Mouse (Mus musculus): ENCODE results near the gene Klhl20. TPM values are rescaled to one million over a fixed set of nuclear protein-coding genes. Genes with fewer than 3 reads are reported as not detected.
A peak's percentile ranks its signal among the peaks of the same experiment; 100 is the strongest.

The Klhl20 gene
- polyA plus RNA-seq, 1 experiment from 2014 or later = 16.0 TPM

DNA sequence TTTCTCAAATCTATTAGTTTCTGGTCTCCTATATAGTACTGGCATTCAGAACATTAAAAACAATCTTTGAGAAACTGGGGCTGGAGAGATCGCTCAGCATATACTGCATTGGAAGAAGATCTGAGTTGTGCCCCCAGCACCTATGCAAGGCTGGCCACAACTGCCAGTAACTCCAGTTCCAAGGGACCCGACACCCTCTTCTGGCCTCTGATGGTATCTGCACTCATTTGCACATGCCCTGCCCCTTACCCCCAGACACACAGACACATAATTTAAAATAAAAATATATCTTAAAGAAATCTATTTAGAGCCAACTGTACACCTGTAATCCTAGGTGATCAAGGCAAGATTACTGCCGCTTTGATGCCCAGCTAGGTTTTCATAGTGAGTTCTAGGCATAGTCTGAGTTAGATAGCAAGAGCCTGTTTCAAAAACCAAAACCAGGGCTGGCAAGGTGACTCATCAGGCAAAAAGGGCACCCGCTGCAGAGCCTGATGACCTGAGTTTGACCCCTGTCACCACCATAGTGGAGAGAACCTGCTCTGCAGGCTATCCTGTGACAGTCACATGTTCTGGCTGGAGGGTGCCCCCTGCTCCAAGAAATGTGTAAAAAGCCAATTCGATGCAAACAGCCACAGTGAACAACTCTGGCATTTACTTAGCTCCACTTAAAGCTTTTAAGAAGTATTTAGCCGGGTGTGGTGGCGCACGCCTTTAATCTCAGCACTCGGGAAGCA is 8.9 kb upstream of the Klhl20 start:
- WGBS = 73% methylated on average over 9 of the region's 9 CpGs
- Histone ChIP-seq H3K9ac (no peak overlapping the region), H3K27ac (no peak overlapping the region), H3K4me1 (peaks cover 5% of the 10 kb centered on the region; the same call in 1 of the 2 replicates), H3K9me3 (no peaks in the 10 kb centered on the region), H3K36me3 (no peaks in the 10 kb centered on the region), H3K27me3 (0 out of 2 replicates have a peak, but pooled peaks cover 3% of the 10 kb centered on the region), H3K4me3 (no peak overlapping the region), H3K4me2 (no peak overlapping the region)
- ATAC-seq (ENCODE audit: borderline replicate concordance, extremely low read depth, low FRiP score, low TSS enrichment) = no peak

DNA sequence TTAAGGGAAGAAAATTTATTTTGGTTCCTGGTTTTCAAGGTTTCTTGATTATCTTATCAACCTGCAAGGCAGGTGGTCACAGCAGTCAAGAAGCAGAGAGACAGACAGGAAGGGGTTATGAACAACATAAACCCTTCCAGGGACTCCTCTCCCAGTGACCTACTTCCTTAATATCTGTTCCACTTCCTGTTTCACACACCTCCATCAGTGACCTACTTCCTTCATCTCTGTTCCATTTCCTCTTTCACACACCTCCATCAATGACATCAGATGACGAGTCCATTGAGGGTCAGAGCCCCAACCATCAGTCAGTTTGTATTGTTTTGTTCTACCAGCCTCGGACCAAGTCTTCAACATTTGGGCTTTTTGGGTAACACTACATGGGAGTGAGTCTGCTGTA is 8.2 kb upstream of the Klhl20 start:
- ATAC-seq (ENCODE audit: borderline replicate concordance, extremely low read depth, low FRiP score, low TSS enrichment) = no peak
- WGBS = 85% methylated on average over 2 of the region's 2 CpGs
- Histone ChIP-seq H3K9me3 (no peaks in the 10 kb centered on the region), H3K4me2 (no peak overlapping the region), H3K4me1 (peaks cover 5% of the 10 kb centered on the region; the same call in 1 of the 2 replicates), H3K27me3 (0 out of 2 replicates have a peak, but pooled peaks cover 3% of the 10 kb centered on the region), H3K9ac (no peak overlapping the region), H3K4me3 (no peak overlapping the region), H3K36me3 (no peaks in the 10 kb centered on the region), H3K27ac (no peak overlapping the region)

DNA sequence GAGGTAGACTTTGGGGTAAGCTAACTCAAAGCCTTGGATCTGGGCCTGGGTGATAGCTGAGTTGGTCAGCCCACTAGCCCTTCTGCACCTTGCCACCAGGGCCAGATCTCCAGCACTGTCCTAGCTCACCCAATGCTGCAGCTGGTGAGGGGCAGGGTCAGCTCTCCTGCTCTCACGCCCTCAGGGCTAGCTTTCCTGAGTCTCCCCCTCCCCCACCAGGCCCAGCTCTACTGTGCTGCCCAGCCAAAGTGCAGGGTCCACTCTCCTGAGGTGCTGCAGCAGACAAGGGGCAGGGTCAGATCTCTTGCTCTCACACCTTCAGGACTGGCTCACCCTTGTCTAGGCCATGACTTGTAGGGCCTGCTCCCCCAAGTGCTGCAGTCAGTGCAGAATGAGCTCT is 4.8 kb downstream of the Klhl20 start:
- Histone ChIP-seq H3K9ac (no peak overlapping the region), H3K36me3 (no peaks in the 10 kb centered on the region; the same call in 1 of the 2 replicates), H3K27me3 (no peaks in the 10 kb centered on the region), H3K27ac (no peak overlapping the region), H3K4me3 (no peak overlapping the region), H3K9me3 (no peaks in the 10 kb centered on the region), H3K4me1 (peaks cover 8% of the 10 kb centered on the region; the same call in 1 of the 2 replicates), H3K4me2 (no peak overlapping the region)
- no peak for ATAC-seq (ENCODE audit: borderline replicate concordance, extremely low read depth, low FRiP score, low TSS enrichment)
- WGBS = 68% methylated on average over 1 of the region's 1 CpGs

DNA sequence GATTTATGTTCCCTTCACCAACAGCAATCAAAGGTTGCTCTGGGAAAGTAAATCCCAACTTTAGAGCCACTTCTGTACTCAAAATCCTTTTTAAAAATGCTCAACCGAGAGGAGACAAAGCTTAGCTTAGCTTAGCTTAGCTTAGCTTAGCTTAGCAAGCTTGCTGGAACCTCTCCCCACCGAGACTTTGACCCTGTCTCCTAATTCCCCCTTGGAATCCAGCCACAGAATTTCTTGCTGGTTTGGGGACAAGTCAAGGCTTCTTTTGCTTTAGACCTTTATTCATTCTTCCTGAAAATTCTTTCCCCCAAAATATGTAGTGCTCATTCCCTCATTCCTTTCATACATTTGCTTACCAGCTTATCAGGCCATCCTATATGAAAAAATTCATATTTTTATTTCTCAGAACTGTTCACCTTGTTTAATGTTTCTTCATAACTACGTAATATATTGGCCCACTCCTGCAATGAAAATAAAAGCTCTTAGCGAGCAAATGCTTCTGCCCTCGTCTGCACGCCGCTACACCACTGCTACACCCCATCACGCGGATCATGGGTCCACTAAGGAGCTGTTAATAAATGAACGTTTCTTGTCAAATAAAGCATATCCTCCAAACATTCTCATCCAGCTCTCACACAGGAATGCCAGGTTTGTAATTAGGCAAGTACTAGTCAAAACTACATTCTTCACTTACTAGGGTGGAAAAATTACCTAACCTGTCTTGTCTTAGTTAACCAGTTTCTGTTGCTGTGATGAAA is 8.5 kb downstream of the Klhl20 start:
- no peaks in the 10 kb centered on the region for H3K9me3 ChIP-seq
- no peak for ATAC-seq (ENCODE audit: borderline replicate concordance, extremely low read depth, low FRiP score, low TSS enrichment)
- no peak overlapping the region for H3K4me2 ChIP-seq
- H3K27me3 ChIP-seq = no peaks in the 10 kb centered on the region
- peaks cover 5% of the 10 kb centered on the region; the same call in 1 of the 2 replicates for H3K36me3 ChIP-seq
- 87% methylated on average over 10 of the region's 10 CpGs for WGBS
- H3K27ac ChIP-seq = no peak overlapping the region
- H3K4me1 ChIP-seq = no peaks in the 10 kb centered on the region
- H3K9ac ChIP-seq = no peak overlapping the region
- no peak overlapping the region for H3K4me3 ChIP-seq

DNA sequence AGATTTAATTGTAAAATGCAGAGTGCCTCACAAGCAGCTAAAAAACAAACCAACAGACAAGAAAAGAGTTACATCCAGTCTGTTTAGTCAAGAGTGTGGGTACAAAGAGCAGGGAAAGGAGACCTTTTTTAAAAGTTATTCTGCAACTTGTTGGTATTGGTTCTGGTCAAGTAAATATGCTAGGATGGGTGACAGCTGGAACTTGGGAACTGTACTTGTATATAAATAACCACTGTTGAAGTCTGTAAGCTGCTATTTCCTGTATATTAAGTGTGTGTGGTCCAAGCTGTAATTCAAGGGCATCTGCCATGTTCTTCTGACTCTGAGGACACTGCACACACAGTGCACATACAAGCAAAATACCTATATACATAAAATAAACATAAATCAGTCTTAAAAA is 16.7 kb downstream of the Klhl20 start:
- no peaks in the 10 kb centered on the region for H3K27me3 ChIP-seq
- no peak overlapping the region for H3K9ac ChIP-seq
- H3K4me2 ChIP-seq = no peak overlapping the region
- H3K36me3 ChIP-seq = peaks cover under 1% of the 10 kb centered on the region; the same call in 1 of the 2 replicates
- no peak overlapping the region for H3K4me3 ChIP-seq
- peak; percentile 62; the same call in 1 of the 2 replicates for ATAC-seq (ENCODE audit: borderline replicate concordance, extremely low read depth, low FRiP score, low TSS enrichment)
- no peak overlapping the region; the same call in 1 of the 2 replicates for H3K27ac ChIP-seq
- H3K9me3 ChIP-seq = no peaks in the 10 kb centered on the region
- H3K4me1 ChIP-seq = no peaks in the 10 kb centered on the region; the same call in 1 of the 2 replicates

DNA sequence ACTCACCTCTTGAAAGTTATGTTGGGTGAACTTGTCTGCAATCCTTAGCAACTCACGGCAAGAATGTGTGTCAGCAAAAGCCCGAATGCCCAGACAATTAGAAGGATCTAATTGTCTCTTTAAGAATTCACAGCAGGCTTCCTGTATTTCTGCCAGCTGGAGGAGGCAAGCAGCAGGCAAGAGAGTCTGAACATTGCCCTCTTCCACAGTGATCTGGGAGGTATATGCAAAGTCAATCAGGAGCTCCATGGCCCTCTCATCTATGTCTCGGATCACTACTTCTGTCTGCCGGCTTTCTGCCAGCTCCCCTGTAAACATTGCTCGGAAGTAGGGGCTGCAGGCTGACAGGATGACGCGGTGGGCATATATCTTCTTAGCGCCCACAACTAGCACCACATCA is 22.1 kb downstream of the Klhl20 start:
- ATAC-seq (ENCODE audit: borderline replicate concordance, extremely low read depth, low FRiP score, low TSS enrichment) = no peak
- 83% methylated on average over 8 of the region's 8 CpGs for WGBS
- no peaks in the 10 kb centered on the region for H3K9me3 ChIP-seq

DNA sequence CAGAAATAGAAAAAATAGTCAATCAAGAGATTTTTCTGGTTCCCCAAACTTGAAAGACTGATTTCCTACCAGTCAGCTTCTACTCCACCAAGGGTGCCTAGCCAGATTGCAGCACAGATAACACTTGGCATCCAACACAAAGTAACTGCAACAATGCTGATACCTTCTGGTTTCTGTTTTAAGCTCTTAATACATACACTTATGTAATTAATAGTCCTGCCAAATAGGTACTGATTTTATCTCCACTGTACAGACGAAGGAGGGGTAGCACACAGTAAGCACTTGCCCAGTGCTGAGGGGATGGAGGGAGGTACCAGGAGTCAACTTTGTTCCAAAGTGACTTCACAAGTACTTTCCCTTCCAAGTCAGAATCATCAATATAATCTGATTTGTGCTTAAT is 27.5 kb downstream of the Klhl20 start:
- Histone ChIP-seq H3K9ac (no peak overlapping the region), H3K4me2 (no peak overlapping the region), H3K27ac (no peak overlapping the region), H3K4me1 (no peaks in the 10 kb centered on the region), H3K36me3 (peaks cover 26% of the 10 kb centered on the region), H3K9me3 (no peaks in the 10 kb centered on the region), H3K4me3 (no peak overlapping the region), H3K27me3 (no peaks in the 10 kb centered on the region)
- WGBS = 84% methylated on average over 1 of the region's 1 CpGs
- no peak for ATAC-seq (ENCODE audit: borderline replicate concordance, extremely low read depth, low FRiP score, low TSS enrichment)

More for the DNA sequence above, 22.1 kb downstream of the Klhl20 start:
- no peak overlapping the region for H3K27ac ChIP-seq
- H3K4me1 ChIP-seq = no peaks in the 10 kb centered on the region
- peaks cover 21% of the 10 kb centered on the region for H3K36me3 ChIP-seq
- no peak overlapping the region for H3K4me3 ChIP-seq
- H3K9ac ChIP-seq = no peak overlapping the region
- no peaks in the 10 kb centered on the region for H3K27me3 ChIP-seq
- no peak overlapping the region for H3K4me2 ChIP-seq

DNA sequence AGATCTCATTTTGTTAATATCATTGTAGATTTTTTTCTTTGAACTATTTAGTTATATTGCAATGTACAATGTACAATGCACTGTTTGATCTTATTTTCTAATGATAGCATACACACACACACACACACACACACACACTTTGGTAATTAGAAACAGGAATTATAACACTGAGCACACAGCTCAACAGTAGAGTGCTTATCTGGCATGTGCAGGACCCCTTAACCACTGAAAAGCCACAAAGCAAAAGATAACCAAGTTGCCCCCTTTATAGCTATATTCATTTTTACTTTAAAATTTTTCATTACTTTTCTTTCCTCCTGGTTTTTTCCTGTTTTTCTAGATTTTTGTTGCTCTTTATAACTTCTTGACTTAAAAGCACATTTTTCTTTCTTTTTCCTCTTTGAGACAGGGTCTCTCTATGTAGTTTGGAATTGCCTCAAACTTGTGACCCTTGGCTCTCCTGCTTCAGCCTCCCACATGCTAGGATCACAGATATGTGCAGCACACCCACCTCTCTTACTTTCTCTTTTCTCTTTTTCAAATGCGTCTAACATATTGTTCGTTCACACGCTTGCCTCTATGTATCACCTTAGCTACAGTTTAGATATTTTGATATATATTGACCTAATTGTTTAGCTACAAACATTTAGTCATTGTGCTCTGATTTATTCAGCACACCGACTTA is 31.4 kb downstream of the Klhl20 start:
- no peak overlapping the region for H3K9ac ChIP-seq
- H3K4me2 ChIP-seq = no peak overlapping the region
- no peaks in the 10 kb centered on the region for H3K4me1 ChIP-seq
- no peaks in the 10 kb centered on the region for H3K27me3 ChIP-seq
- H3K36me3 ChIP-seq = peaks cover 26% of the 10 kb centered on the region
- H3K4me3 ChIP-seq = no peak overlapping the region
- WGBS = 96% methylated on average over 4 of the region's 4 CpGs
- no peak for ATAC-seq (ENCODE audit: borderline replicate concordance, extremely low read depth, low FRiP score, low TSS enrichment)
- H3K9me3 ChIP-seq = no peaks in the 10 kb centered on the region
- H3K27ac ChIP-seq = no peak overlapping the region

DNA sequence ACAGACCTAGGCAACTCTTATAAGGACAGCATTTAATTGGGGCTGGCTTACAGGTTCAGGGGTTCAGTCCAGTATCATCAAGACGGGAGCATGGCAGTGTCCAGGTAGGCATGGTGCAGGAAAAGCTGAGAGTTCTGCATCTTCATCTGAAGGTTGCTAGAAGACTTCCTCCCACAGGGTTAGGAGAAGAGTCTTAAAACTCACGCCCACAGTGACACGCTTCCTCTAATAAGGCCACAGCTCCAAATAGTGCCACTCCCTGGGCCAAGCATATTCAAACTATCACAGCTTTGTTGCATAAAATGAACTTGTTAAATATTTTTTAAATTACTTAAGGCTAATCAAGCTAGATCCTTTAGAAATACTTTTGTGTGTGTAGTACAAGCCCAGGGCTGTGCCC is 54.1 kb downstream of the Klhl20 start:
- Histone ChIP-seq H3K4me2 (no peak overlapping the region), H3K36me3 (peaks cover 30% of the 10 kb centered on the region), H3K9me3 (no peaks in the 10 kb centered on the region), H3K9ac (no peak overlapping the region), H3K27me3 (no peaks in the 10 kb centered on the region), H3K4me1 (peaks cover 21% of the 10 kb centered on the region), H3K27ac (no peak overlapping the region), H3K4me3 (no peak overlapping the region)
- ATAC-seq (ENCODE audit: borderline replicate concordance, extremely low read depth, low FRiP score, low TSS enrichment) = no peak
- WGBS = 89% methylated on average over 3 of the region's 3 CpGs

DNA sequence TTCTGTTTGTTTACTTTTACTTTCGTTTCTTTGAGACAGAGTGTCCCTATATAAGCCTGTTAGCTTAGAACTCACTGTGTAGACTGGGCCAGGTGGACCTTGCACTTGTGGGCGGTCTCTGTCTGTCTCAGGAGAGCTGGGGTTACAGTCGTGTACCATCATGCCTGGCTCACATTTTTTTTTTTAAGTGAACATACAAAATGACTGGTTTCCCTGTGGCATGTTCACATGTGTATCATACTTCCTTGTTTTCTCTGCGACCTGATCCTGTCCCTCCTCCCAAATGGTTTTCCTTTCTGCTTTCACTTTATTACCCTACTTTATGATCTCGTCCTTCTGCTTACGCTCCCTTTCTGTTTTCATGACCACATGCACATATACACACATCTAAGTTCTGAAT is 55.1 kb downstream of the Klhl20 start:
- H3K4me2 ChIP-seq = no peak overlapping the region
- H3K27ac ChIP-seq = no peak overlapping the region
- H3K36me3 ChIP-seq = peaks cover 23% of the 10 kb centered on the region
- no peaks in the 10 kb centered on the region for H3K27me3 ChIP-seq
- no peak for ATAC-seq (ENCODE audit: borderline replicate concordance, extremely low read depth, low FRiP score, low TSS enrichment)
- no peak overlapping the region for H3K4me3 ChIP-seq
- no peaks in the 10 kb centered on the region for H3K9me3 ChIP-seq
- 83% methylated on average over 6 of the region's 6 CpGs for WGBS
- H3K4me1 ChIP-seq = peaks cover 25% of the 10 kb centered on the region
- no peak overlapping the region for H3K9ac ChIP-seq

DNA sequence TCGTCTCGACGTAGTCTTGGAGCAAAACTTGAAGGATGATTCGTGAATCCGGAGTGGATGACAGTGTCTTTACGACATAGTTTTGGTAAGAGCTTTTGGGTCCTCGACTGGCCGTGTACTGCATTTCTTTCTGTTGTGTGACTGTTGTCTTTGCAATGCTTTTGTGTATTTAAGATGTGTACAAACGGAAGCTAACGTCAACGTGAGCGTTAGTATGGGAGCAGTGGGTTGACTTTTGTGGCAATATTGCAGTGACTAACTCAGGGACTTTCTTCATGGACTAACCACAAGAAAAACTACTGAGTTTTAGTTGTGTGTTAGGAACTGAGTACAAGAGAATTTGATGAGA is 60.1 kb downstream of the Klhl20 start:
- no peaks in the 10 kb centered on the region for H3K9me3 ChIP-seq
- peak overlapping the region; percentile 70 for H3K4me3 ChIP-seq
- H3K36me3 ChIP-seq = peaks cover 6% of the 10 kb centered on the region
- no peaks in the 10 kb centered on the region for H3K27me3 ChIP-seq
- H3K9ac ChIP-seq = peak overlapping the region; percentile 74
- peaks cover 34% of the 10 kb centered on the region for H3K4me1 ChIP-seq
- no peak for ATAC-seq (ENCODE audit: borderline replicate concordance, extremely low read depth, low FRiP score, low TSS enrichment)
- peak overlapping the region; percentile 82 for H3K4me2 ChIP-seq
- H3K27ac ChIP-seq = peak overlapping the region; percentile 56
- WGBS = under 1% methylated on average over 12 of the region's 12 CpGs
